Mouse (Mus musculus) brain, embryonic 14.5 days (tissue): ENCODE measurements at regions not wholly inside any gene's neighbourhood (a gene's known extent, or its start where the extent isn't known, plus 50 kb on each side); places are given as distances from the start of the nearest gene placed in this dataset.
A peak's percentile ranks its signal among the peaks of the same experiment; 100 is the strongest.
"Not testable (repeated sequence)": the region's sequence is repeated elsewhere in the genome, so short reads cannot be mapped to it uniquely, and the experiment has no call there.

Experiments used
- DNase-seq: peaks from one replicate; pipeline ENCODE4 v3.0.0-alpha.2; 2011; ENCODE audit warnings: low read depth
- CTCF ChIP-seq: fragments of 200-500 bp; IDR thresholded peaks from 2 replicates; pipeline ENCODE4 v1.5.1; 2012; ENCODE audit warnings: inconsistent platforms, mild to moderate bottlenecking, moderate library complexity, borderline replicate concordance; ENCODE audit not compliant: insufficient read depth, insufficient read length; ENCODE audit errors: extremely low read depth
- POLR2A ChIP-seq: fragments of 200-500 bp; IDR thresholded peaks from 2 replicates; pipeline ENCODE4 v1.6.1; 2012; ENCODE audit warnings: mild to moderate bottlenecking, inconsistent platforms, borderline replicate concordance; ENCODE audit not compliant: poor library complexity, insufficient read depth, insufficient read length, severe bottlenecking; ENCODE audit errors: extremely low read depth

DNA sequence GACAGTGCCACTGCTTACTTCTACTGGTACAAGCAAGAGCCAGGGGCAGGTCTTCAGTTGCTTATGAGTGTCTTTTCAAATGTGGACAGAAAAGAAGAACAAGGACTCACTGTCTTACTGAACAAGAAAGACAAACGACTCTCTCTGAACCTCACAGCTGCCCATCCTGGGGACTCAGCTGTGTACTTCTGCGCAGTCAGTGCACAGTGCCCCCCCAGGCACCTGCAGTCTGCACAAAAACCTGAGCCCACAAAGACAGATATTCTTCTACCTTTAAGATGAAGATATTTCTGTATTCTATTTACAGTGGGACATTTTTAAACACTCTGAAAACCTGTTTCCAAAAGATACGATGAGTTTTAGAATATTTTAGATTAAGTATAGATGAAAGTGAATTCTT, 476.5 kb downstream of the Dad1 start:
- no peak for DNase-seq
- TF ChIP-seq CTCF (no peak), POLR2A (no peak)

DNA sequence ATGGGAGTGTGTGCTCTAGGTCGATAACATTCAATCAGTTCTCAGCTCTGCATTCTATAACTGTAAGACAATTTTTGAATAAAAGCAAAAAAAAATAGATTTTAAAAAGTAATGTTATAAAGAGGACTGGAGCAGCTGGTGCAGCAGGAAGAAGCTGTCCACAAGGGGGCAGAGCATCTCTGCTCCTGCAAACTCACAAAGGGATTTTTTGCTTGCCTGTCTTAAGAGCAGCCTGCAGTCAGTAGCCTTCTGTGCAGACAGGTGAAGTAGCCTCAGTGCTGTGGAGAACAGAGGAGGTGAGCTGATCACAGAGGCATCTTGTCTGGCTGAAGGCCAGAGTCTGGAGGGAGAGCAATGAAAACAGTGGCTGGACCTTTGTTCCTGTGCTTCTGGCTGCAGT, 477.2 kb downstream of the Dad1 start:
- peak; percentile 69 for TF ChIP-seq CTCF
- peak; percentile 80 for DNase-seq

- DNase-seq = not testable (repeated sequence)
Measured at GRCm38 (mm10) chr14:53766501-53766900, 487.4 kb downstream of the Dad1 start.

DNA sequence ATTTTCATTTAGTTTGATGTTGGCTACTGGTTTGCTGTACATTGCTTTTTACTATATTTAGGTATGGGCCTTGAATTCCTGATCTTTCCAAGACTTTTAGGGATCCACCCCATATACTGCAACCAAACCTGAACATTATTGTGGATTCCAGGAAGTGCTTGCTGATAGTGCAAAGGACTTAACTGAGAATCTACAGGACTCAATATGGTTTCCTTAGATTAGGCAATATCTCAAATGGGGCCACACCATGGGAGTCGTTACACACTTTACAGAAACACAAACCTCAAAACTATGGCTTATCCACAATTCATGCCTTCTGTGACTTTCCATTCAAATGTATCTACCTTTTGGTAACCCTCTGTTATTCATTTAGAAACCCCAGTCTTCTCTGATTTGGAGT, 488.0 kb downstream of the Dad1 start:
- DNase-seq = not testable (repeated sequence)

DNA sequence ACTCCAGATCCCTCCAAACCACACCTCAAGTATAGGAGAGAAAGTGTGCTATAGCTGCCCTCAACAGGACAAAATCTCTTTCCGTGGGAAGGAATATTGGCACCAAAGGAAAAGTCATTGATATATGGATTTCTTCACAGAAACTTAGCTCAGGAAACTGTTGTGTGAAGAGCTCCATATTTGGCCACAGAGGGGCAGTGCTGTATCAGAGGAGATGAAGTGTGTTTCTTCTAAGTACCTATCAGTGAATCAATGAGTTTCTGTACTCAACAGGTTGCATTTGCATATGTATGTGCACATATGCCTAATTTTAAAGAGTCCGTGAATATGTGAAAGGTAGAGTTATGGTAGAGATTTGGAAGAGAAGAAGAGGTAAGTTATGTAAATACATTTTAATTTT, 493.3 kb downstream of the Dad1 start:
- DNase-seq = not testable (repeated sequence)

GRCm38 (mm10) chr14:53757782-53758181, 496.1 kb downstream of the Dad1 start:
- DNase-seq = not testable (repeated sequence)

DNA sequence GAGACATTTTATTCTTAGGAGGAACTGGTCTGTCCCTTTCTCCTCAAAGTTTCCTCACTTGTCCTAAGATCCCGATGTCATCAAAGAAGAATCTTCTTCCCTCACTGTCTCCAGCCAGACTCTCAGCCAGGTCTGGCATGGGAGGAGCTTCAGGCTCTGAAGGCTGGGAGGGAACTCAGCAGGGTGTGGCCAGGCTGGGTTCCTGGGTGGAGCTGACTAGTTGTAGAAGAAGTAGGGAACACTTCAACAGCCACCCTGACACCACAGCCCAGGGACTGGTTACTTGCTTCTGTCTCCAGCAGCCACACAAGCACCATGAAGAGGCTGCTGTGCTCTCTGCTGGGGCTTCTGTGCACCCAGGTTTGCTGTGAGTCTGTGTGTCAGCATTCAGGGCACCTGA, 496.8 kb downstream of the Dad1 start:
- DNase-seq = not testable (repeated sequence)

DNA sequence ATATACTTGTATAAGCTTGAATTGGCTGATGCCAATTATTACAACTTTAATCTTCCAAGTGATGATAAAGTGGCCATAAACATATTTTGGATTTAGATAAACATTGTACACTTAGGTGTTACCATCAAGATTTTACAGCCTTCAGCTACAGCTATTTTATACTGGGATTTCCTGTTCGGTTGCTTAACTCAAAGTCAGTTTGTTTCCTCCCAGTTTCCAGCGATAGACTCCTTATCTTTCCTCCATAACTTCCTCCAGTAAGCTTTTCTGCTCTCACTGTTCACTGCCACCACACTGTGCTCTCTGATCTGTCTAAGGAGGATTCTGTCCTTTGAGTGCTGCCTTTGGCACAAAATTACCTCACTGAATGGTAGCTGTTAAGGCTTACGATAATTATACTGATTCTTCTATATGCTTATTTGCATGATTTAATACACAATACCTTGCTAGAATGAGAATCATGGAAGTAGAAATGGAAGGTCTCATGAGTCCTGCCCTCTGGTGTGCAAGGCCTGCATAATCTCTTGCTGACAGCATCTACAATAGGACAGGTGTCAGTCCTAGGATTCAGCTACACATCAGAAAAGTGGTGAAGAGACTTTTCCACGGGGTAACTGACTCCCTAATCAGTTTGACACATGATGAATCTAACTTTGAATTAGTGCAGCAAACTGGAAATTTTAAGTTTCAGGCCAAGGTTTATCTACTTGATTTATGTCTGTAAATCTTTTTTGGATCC, 503.0 kb downstream of the Dad1 start:
- TF ChIP-seq CTCF (no peak), POLR2A (no peak)

GRCm38 (mm10) chr14:53743552-53743951, 510.4 kb downstream of the Dad1 start:
- not testable (repeated sequence) for DNase-seq

More for the DNA sequence above, 503.0 kb downstream of the Dad1 start:
- no peak for DNase-seq

DNA sequence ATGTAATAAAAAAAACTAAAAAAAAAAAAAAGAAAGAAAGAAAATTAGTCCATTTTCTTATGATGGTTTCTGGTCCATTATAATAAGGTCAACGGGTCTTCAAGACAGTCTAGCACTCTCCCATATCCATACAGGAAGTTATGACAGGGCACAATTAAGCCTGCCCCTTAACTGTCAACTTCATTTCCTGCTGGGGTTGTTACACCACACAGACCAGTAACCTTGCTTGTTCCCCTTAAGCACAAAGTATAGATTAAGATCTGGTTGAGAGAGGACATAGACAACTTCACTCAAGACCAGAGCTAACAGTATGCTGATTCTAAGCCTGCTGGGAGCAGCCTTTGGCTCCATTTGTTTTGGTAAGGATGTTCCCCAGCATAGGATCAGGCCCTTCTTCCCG, 511.0 kb downstream of the Dad1 start:
- not testable (repeated sequence) for DNase-seq

DNA sequence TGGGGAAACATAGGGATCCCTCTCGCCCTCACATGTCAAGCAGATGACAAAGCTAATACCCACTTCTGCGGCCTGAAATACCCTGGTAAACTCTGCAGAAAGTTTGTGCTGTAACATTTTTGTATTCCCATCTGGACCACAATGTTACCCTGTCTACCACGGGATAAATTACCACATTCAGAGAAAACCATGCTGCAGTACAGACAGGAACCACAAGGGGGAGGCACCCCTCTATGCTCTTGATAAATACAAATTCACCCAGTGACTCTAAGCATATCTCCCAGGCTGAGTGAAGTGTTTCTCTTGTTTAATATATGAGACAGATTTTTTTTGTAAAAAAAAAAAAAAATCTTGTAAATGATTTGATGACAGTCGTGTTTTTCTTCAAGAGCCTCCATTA, 512.7 kb downstream of the Dad1 start:
- DNase-seq = peak; percentile 2
- TF ChIP-seq CTCF = peak; percentile 36; the same call in 1 of the 2 replicates

- DNase-seq = not testable (repeated sequence)
- peak; percentile 45; the same call in 1 of the 2 replicates for TF ChIP-seq CTCF
Measured at GRCm38 (mm10) chr14:53737962-53738361, 515.9 kb downstream of the Dad1 start.

GRCm38 (mm10) chr14:53736274-53736673, 517.6 kb downstream of the Dad1 start:
- DNase-seq = not testable (repeated sequence)

- DNase-seq = not testable (repeated sequence)
Measured at GRCm38 (mm10) chr14:53731600-53731999, 522.3 kb downstream of the Dad1 start.

GRCm38 (mm10) chr14:53729877-53730276, 524.0 kb downstream of the Dad1 start:
- not testable (repeated sequence) for DNase-seq

GRCm38 (mm10) chr14:53729149-53729548, 524.8 kb downstream of the Dad1 start:
- DNase-seq = not testable (repeated sequence)

DNA sequence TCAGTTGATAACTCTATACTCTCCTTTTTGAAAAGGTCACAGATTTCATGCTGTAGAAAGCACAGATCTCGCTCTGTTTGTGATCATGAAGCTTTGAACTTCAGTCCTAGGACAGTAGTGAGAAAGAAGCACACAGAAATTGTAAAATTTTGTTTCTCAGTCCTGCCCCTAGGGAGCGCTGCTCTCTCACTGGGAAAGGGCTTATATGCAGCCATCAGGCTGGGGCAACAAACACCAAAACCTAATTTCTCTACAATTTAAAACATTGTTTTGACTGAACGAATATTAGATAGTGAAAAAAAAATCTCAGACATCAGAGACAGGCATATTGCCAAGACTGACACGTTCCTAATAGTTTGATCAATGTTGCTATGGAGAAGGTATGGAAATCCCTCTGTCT, 527.0 kb downstream of the Dad1 start:
- not testable (repeated sequence) for DNase-seq

- not testable (repeated sequence) for DNase-seq
Measured at GRCm38 (mm10) chr14:53723611-53724010, 530.3 kb downstream of the Dad1 start.

- not testable (repeated sequence) for DNase-seq
Measured at GRCm38 (mm10) chr14:53721901-53722300, 532.0 kb downstream of the Dad1 start.

DNA sequence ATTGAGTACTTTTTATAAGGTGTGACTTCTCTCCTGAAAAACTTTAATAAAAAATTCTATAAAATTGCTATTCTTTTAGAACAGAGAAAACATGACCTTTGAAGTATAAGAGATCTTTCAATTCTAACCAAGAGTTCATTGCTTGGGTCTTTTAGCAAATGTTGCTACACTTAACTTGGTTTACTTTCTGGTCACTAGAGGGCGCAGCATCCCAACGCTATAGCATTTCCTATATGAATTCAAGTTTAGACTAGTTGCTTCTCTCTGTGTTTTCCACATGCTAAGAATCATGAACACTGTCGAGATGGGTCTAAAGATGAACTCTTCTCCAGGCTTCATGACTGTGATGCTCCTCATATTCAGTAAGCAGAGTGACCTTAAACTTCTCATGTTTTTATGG, 544.3 kb downstream of the Dad1 start:
- peak; percentile 35 for DNase-seq

DNA sequence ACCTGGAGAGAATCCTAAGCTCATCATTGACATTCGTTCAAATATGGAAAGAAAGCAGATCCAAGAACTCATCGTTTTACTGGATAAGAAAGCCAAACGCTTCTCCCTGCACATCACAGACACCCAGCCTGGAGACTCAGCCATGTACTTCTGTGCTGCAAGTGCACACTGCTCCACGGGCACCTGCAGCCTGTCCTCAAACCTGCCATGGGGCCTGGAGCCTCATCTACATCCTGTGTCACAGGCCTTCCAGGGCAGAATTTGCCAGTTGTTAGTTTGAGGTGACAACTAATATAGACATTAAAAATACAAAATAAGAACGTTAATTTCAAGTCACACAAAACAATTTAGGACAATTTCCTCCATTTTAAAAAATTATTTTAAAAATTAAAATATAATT, 549.6 kb downstream of the Dad1 start:
- DNase-seq = not testable (repeated sequence)
